Mouse (Mus musculus): Measurements from ENCODE around the gene Thsd4. TPM values are rescaled to one million over a fixed set of nuclear protein-coding genes. Genes with fewer than 3 reads are reported as not detected.

Thsd4 gene
- total and polyA plus RNA-seq, 2 experiments from 2014 or later = 4.8 to 45.0 TPM

DNA sequence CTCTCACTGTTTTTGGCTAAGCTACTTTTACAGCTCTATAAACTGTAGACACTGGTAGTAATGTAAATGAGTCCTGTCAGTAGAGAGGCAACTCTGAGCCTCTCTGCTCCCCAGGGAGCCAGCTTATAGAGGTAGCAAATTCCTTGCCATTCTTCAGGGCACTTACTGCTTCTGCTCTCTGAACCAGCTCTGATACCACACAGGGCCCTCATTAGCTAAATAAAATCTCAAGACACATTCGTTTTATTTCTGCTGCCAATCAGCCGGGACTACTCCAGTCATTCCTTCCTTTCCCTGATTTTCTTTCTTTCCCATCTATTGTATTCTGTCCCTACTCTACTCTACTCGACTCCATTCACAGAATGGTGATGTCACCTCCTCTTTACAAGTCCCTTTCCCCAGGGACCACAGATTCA is 236.8 kb downstream of the Thsd4 start:
- WGBS = 41% methylated on average over 3 of the region's 3 CpGs
- H3K4me2 ChIP-seq (ENCODE audit: low read depth, low read length) = no peak overlapping the region
- no peak overlapping the region for H3K27ac ChIP-seq (ENCODE audit: low read depth)
- no peaks in the 10 kb centered on the region for H3K4me1 ChIP-seq (ENCODE audit: control insufficient read depth, insufficient read depth)
- no peaks in the 10 kb centered on the region for H3K36me3 ChIP-seq (replicated peaks; ENCODE audit: control insufficient read depth, insufficient read depth, low read length)
- no peak overlapping the region for H3K9ac ChIP-seq (replicated peaks; ENCODE audit: low read depth, low read length)
- TF ChIP-seq CTCF (IDR thresholded peaks at IDR 0.05; ENCODE audit: low read depth) (no peak), EP300 (IDR thresholded peaks at IDR 0.05; ENCODE audit: low read depth) (no peak)
- no peaks in the 10 kb centered on the region for H3K9me3 ChIP-seq (replicated peaks; ENCODE audit: control insufficient read depth, low read length)
- ATAC-seq (ENCODE audit: insufficient read depth, low read depth) (no peak), DNase-seq (ENCODE audit: low spot score) (no peak)
- H3K4me3 ChIP-seq (ENCODE audit: low read depth, low read length) = no peak overlapping the region
- H3K27me3 ChIP-seq (ENCODE audit: control insufficient read depth, insufficient read depth, low read length) = no peaks in the 10 kb centered on the region

DNA sequence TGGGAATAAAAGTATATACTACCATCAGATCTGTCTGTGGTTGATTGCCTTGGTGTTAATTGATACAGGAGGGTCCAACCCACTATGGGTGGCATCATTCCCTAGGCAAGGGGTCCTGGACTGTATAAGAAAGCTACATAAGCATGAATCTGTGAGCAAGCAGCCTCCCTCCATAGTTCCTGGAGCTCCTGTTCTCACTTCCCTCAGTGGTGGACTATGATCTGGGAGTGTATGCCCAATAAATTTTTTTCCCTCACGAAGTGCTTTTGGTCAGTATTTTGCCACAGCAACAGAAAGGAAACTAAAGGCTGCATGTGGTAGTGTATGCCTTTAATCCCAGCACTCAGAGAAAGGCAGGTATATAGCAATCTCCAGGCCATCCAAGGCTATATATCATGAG is 237.5 kb downstream of the Thsd4 start:
- Histone ChIP-seq H3K4me2 (ENCODE audit: low read depth, low read length) (no peak overlapping the region), H3K4me1 (ENCODE audit: control insufficient read depth, insufficient read depth) (no peaks in the 10 kb centered on the region), H3K27me3 (ENCODE audit: control insufficient read depth, insufficient read depth, low read length) (no peaks in the 10 kb centered on the region), H3K9ac (replicated peaks; ENCODE audit: low read depth, low read length) (no peak overlapping the region), H3K36me3 (replicated peaks; ENCODE audit: control insufficient read depth, insufficient read depth, low read length) (no peaks in the 10 kb centered on the region), H3K4me3 (ENCODE audit: low read depth, low read length) (no peak overlapping the region), H3K27ac (ENCODE audit: low read depth) (no peak overlapping the region), H3K9me3 (replicated peaks; ENCODE audit: control insufficient read depth, low read length) (no peaks in the 10 kb centered on the region)
- no peak for ATAC-seq (ENCODE audit: insufficient read depth, low read depth)
- WGBS = 76% methylated on average over 1 of the region's 1 CpGs
- DNase-seq (ENCODE audit: low spot score) = no peak
- no peak for TF ChIP-seq EP300 (IDR thresholded peaks at IDR 0.05; ENCODE audit: low read depth)
- TF ChIP-seq CTCF (IDR thresholded peaks at IDR 0.05; ENCODE audit: low read depth) = no peak

DNA sequence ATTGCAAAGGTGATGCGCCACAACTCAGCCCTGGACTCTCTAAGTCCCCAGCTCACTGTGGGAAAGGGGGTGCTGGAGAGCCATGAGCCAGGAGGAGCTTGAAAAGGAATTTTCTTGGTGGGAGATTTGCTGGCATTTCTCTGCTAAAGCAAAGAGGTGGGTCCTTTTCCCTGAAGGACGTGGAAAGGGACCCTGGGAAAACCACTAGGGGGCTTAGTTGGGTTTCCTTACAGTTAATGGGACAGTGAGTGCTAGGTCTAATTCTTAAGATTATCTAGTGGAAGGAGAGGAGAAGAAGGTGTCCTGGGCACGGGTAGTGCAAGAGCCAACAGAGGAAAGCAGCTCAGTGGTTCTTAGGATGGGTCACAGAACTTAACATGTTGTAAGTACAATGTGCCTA is 238.3 kb downstream of the Thsd4 start:
- no peaks in the 10 kb centered on the region for H3K4me1 ChIP-seq (ENCODE audit: control insufficient read depth, insufficient read depth)
- no peak overlapping the region for H3K4me2 ChIP-seq (ENCODE audit: low read depth, low read length)
- H3K36me3 ChIP-seq (replicated peaks; ENCODE audit: control insufficient read depth, insufficient read depth, low read length) = no peaks in the 10 kb centered on the region
- H3K4me3 ChIP-seq (ENCODE audit: low read depth, low read length) = no peak overlapping the region
- no peak overlapping the region for H3K9ac ChIP-seq (replicated peaks; ENCODE audit: low read depth, low read length)
- ATAC-seq (ENCODE audit: insufficient read depth, low read depth) (no peak), DNase-seq (ENCODE audit: low spot score) (peak; percentile 5)
- no peaks in the 10 kb centered on the region for H3K27me3 ChIP-seq (ENCODE audit: control insufficient read depth, insufficient read depth, low read length)
- TF ChIP-seq EP300 (IDR thresholded peaks at IDR 0.05; ENCODE audit: low read depth) (no peak), CTCF (IDR thresholded peaks at IDR 0.05; ENCODE audit: low read depth) (peak; percentile 26)
- WGBS = 51% methylated on average over 3 of the region's 3 CpGs
- H3K9me3 ChIP-seq (replicated peaks; ENCODE audit: control insufficient read depth, low read length) = no peaks in the 10 kb centered on the region
- H3K27ac ChIP-seq (ENCODE audit: low read depth) = no peak overlapping the region

GRCm38 (mm10) chr9:60281281-60281680 is 240.6 kb downstream of the Thsd4 start:
- Histone ChIP-seq H3K27me3 (ENCODE audit: control insufficient read depth, insufficient read depth, low read length) (no peaks in the 10 kb centered on the region), H3K4me3 (ENCODE audit: low read depth, low read length) (no peak overlapping the region), H3K4me1 (ENCODE audit: control insufficient read depth, insufficient read depth) (no peaks in the 10 kb centered on the region), H3K36me3 (replicated peaks; ENCODE audit: control insufficient read depth, insufficient read depth, low read length) (no peaks in the 10 kb centered on the region), H3K27ac (ENCODE audit: low read depth) (no peak overlapping the region), H3K9me3 (replicated peaks; ENCODE audit: control insufficient read depth, low read length) (no peaks in the 10 kb centered on the region), H3K9ac (replicated peaks; ENCODE audit: low read depth, low read length) (no peak overlapping the region), H3K4me2 (ENCODE audit: low read depth, low read length) (no peak overlapping the region)
- 76% methylated on average over 11 of the region's 11 CpGs for WGBS
- DNase-seq (ENCODE audit: low spot score) (peak; percentile 24), ATAC-seq (ENCODE audit: insufficient read depth, low read depth) (peak; percentile 47; the same call in 1 of the 2 replicates)
- TF ChIP-seq CTCF (IDR thresholded peaks at IDR 0.05; ENCODE audit: low read depth) (no peak), EP300 (IDR thresholded peaks at IDR 0.05; ENCODE audit: low read depth) (no peak)

DNA sequence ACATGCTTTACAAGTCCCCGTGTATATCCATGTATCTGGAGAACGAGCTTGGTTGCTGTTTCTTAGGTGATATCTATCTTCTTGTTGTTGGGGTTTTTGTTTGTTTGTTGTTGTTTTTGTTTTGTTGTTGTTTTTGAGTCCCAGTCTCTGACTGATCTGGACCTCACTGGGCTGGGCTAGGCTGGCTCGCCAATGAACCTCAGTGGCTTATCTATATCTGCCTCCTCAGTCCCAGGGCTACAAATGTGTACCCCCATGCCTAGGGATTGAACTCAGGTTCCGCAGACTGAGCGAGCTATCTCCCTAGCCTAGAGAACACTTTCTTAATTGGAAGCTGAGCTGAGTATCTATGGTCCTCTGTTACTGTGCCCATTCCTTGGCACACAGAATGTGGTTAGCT is 241.1 kb downstream of the Thsd4 start:
- DNase-seq (ENCODE audit: low spot score) (no peak), ATAC-seq (ENCODE audit: insufficient read depth, low read depth) (no peak)
- Histone ChIP-seq H3K4me3 (ENCODE audit: low read depth, low read length) (no peak overlapping the region), H3K9ac (replicated peaks; ENCODE audit: low read depth, low read length) (no peak overlapping the region), H3K27me3 (ENCODE audit: control insufficient read depth, insufficient read depth, low read length) (no peaks in the 10 kb centered on the region), H3K4me2 (ENCODE audit: low read depth, low read length) (no peak overlapping the region), H3K9me3 (replicated peaks; ENCODE audit: control insufficient read depth, low read length) (no peaks in the 10 kb centered on the region), H3K4me1 (ENCODE audit: control insufficient read depth, insufficient read depth) (no peaks in the 10 kb centered on the region), H3K27ac (ENCODE audit: low read depth) (no peak overlapping the region), H3K36me3 (replicated peaks; ENCODE audit: control insufficient read depth, insufficient read depth, low read length) (no peaks in the 10 kb centered on the region)
- TF ChIP-seq CTCF (IDR thresholded peaks at IDR 0.05; ENCODE audit: low read depth) (no peak), EP300 (IDR thresholded peaks at IDR 0.05; ENCODE audit: low read depth) (no peak)
- 78% methylated on average over 5 of the region's 5 CpGs for WGBS

- WGBS = 51% methylated on average over 6 of the region's 6 CpGs
- Histone ChIP-seq H3K4me1 (ENCODE audit: control insufficient read depth, insufficient read depth) (no peaks in the 10 kb centered on the region), H3K9ac (replicated peaks; ENCODE audit: low read depth, low read length) (no peak overlapping the region), H3K27me3 (ENCODE audit: control insufficient read depth, insufficient read depth, low read length) (no peaks in the 10 kb centered on the region), H3K4me3 (ENCODE audit: low read depth, low read length) (no peak overlapping the region), H3K27ac (ENCODE audit: low read depth) (no peak overlapping the region), H3K9me3 (replicated peaks; ENCODE audit: control insufficient read depth, low read length) (no peaks in the 10 kb centered on the region), H3K36me3 (replicated peaks; ENCODE audit: control insufficient read depth, insufficient read depth, low read length) (no peaks in the 10 kb centered on the region), H3K4me2 (ENCODE audit: low read depth, low read length) (no peak overlapping the region)
- no peak for TF ChIP-seq EP300 (IDR thresholded peaks at IDR 0.05; ENCODE audit: low read depth)
- TF ChIP-seq CTCF (IDR thresholded peaks at IDR 0.05; ENCODE audit: low read depth) = no peak
- no peak for ATAC-seq (ENCODE audit: insufficient read depth, low read depth)
- DNase-seq (ENCODE audit: low spot score) = no peak
Measured at GRCm38 (mm10) chr9:60279556-60279955, 242.3 kb downstream of the Thsd4 start.
